8 mouse cellular contexts compared by ENCODE assay signal in the genomic region with DNA sequence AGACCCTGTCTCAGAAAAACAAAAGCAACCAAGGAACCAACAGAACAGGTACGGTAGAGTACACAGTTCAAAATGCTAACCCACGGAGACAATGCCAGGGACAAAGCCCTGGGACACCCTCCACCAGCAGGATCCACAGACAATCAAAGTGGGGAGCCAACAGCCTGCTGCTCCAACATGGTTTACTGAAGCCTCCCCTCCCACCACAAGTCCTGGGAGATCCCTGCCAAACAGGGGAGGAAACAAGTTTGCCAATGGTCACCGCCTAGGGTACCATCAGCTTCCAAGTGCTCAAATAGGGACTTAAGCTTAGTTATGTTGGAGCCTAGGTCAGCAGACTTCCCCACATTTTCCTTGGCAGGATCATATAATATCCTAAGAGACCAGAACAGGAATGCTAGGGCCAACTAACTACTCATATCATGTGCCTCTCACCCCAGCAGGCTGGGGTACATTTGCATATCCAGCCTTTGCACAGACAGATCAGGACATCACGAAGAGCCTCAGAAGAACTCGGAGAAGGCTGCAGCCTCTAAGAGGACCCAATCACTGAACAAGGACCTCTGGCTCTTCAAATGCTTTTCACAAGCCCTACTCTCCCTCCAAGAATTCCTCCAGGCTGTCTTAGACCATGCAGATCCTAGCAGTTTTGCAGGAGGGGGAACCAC. TPM values are rescaled to one million over a fixed set of nuclear protein-coding genes. Genes with fewer than 3 reads are reported as not detected.
DNase-seq lines count a peak whose midpoint lies in the region; ATAC-seq and TF ChIP-seq lines count a peak whose summit lies in the region.

No protein-coding gene starts in this region.

- peak overlapping the region; percentile 40 for H3K4me2 ChIP-seq in kidney, embryonic 16.5 days (replicated peaks; ENCODE audit: low read depth, low read length)
- H3K4me2 ChIP-seq in hindbrain, embryonic 16.5 days (ENCODE audit: low read length) = peak overlapping the region; percentile 13; the same call in 1 of the 2 replicates
- peak overlapping the region; percentile 36; the same call in 1 of the 2 replicates for H3K4me2 ChIP-seq in midbrain, embryonic 16.5 days (ENCODE audit: low read length)

- H3K9ac ChIP-seq in kidney, embryonic 16.5 days (replicated peaks; ENCODE audit: low read length) = peak overlapping the region; percentile 24
- H3K9ac ChIP-seq in hindbrain, embryonic 16.5 days (ENCODE audit: low read depth, low read length) = peak overlapping the region; percentile 13; the same call in 1 of the 2 replicates
- H3K9ac ChIP-seq in midbrain, embryonic 16.5 days (ENCODE audit: low read depth, low read length) = peak overlapping the region; percentile 42

- WGBS in kidney, embryonic 16.5 days = 64% methylated on average over 5 of the region's 5 CpGs
- WGBS in hindbrain, embryonic 16.5 days = 54% methylated on average over 5 of the region's 5 CpGs
- WGBS in midbrain, embryonic 16.5 days = 57% methylated on average over 5 of the region's 5 CpGs

- no peak for DNase-seq in kidney, postnatal 4 days
- DNase-seq in cerebellum, adult 18-20 months = no peak
- no peak for DNase-seq in right cerebral cortex, postnatal 14 days
- no peak for DNase-seq in kidney, postnatal 14 days

- no peak for TF ChIP-seq POLR2A in cortical plate, adult 2 months (IDR thresholded peaks at IDR 0.05; ENCODE audit: extremely low read depth, insufficient read depth, low read length)

- peak overlapping the region; percentile 3; the same call in 1 of the 2 replicates for H3K4me3 ChIP-seq in kidney, embryonic 16.5 days (ENCODE audit: low read length)
- no peak overlapping the region for H3K4me3 ChIP-seq in cortical plate, adult 2 months (ENCODE audit: insufficient read depth, low read length)
- H3K4me3 ChIP-seq in hindbrain, embryonic 16.5 days (ENCODE audit: low read length) = no peak overlapping the region
- no peak overlapping the region for H3K4me3 ChIP-seq in midbrain, embryonic 16.5 days (ENCODE audit: low read depth, low read length)

- peak overlapping the region; percentile 85 for H3K27ac ChIP-seq in kidney, embryonic 16.5 days (ENCODE audit: low read length)
- 0 out of 2 replicates have a peak overlapping the region, but pooled peaks have one; percentile 30 for H3K27ac ChIP-seq in cortical plate, adult 2 months (ENCODE audit: insufficient read depth, low read length)
- no peak overlapping the region for H3K27ac ChIP-seq in hindbrain, embryonic 16.5 days (ENCODE audit: low read depth, low read length)
- H3K27ac ChIP-seq in midbrain, embryonic 16.5 days (ENCODE audit: low read length) = peak overlapping the region; percentile 43

- TF ChIP-seq CTCF in cortical plate, adult 2 months (IDR thresholded peaks at IDR 0.05; ENCODE audit: extremely low read depth, insufficient read depth, low read length) = no peak

- no peak for ATAC-seq in kidney, embryonic 16.5 days (ENCODE audit: low FRiP score, low TSS enrichment)
- ATAC-seq in hindbrain, embryonic 16.5 days = no peak
- ATAC-seq in midbrain, embryonic 16.5 days = no peak

- no peaks in the 10 kb centered on the region for H3K9me3 ChIP-seq in kidney, embryonic 16.5 days (ENCODE audit: low read length)
- no peaks in the 10 kb centered on the region for H3K9me3 ChIP-seq in hindbrain, embryonic 16.5 days (ENCODE audit: control insufficient read depth, low read length)
- H3K9me3 ChIP-seq in midbrain, embryonic 16.5 days (replicated peaks; ENCODE audit: control insufficient read depth, low read length, poor library complexity, severe bottlenecking) = no peaks in the 10 kb centered on the region

- 0 out of 2 replicates have a peak, but pooled peaks cover 8% of the 10 kb centered on the region for H3K36me3 ChIP-seq in kidney, embryonic 16.5 days (ENCODE audit: insufficient read depth, low read length)
- H3K36me3 ChIP-seq in hindbrain, embryonic 16.5 days (ENCODE audit: control insufficient read depth, insufficient read depth, low read length) = no peaks in the 10 kb centered on the region
- no peaks in the 10 kb centered on the region; the same call in 1 of the 2 replicates for H3K36me3 ChIP-seq in midbrain, embryonic 16.5 days (ENCODE audit: control insufficient read depth, insufficient read depth, low read length)

- no peaks in the 10 kb centered on the region for H3K27me3 ChIP-seq in kidney, embryonic 16.5 days (ENCODE audit: insufficient read depth, low read length)
- no peaks in the 10 kb centered on the region for H3K27me3 ChIP-seq in hindbrain, embryonic 16.5 days (replicated peaks; ENCODE audit: control insufficient read depth, insufficient read depth, low read length)
- H3K27me3 ChIP-seq in midbrain, embryonic 16.5 days (ENCODE audit: control insufficient read depth, insufficient read depth, low read depth, low read length) = no peaks in the 10 kb centered on the region

- peaks cover 81% of the 10 kb centered on the region for H3K4me1 ChIP-seq in kidney, embryonic 16.5 days (ENCODE audit: insufficient read depth, low read length)
- H3K4me1 ChIP-seq in cortical plate, adult 2 months (ENCODE audit: control insufficient read depth, insufficient read depth, low read length) = peaks cover 17% of the 10 kb centered on the region
- peaks cover 74% of the 10 kb centered on the region for H3K4me1 ChIP-seq in hindbrain, embryonic 16.5 days (ENCODE audit: control insufficient read depth, insufficient read depth, low read depth, low read length)
- peaks cover 66% of the 10 kb centered on the region for H3K4me1 ChIP-seq in midbrain, embryonic 16.5 days (ENCODE audit: control insufficient read depth, insufficient read depth, low read length)

RNA-seq across cellular contexts. Expression of a gene that starts 13.6 kb away (rescaled TPM):
- polyA plus RNA-seq in kidney, embryonic 16.5 days (2015; fragmentation: Nextera tagmentation; extraction: Ambion mirVana) = 27.2 and 31.6 TPM in 2 replicates
- 34.2 and 35.7 TPM in 2 replicates for polyA plus RNA-seq in cortical plate, adult 2 months (2012; rRNA removed)
- 49.0 and 58.4 TPM in 2 replicates for polyA plus RNA-seq in hindbrain, embryonic 16.5 days (2015; fragmentation: Nextera tagmentation; extraction: Ambion mirVana)
- polyA plus RNA-seq in midbrain, embryonic 16.5 days (2015; fragmentation: Nextera tagmentation; extraction: Ambion mirVana) = 38.2 and 39.2 TPM in 2 replicates

RNA-seq across cellular contexts. Expression of a gene that starts 19.2 kb away (rescaled TPM):
- not detected in 2 replicates for polyA plus RNA-seq in kidney, embryonic 16.5 days (2015; fragmentation: Nextera tagmentation; extraction: Ambion mirVana)
- polyA plus RNA-seq in cortical plate, adult 2 months (2012; rRNA removed) = not detected in 2 replicates
- polyA plus RNA-seq in hindbrain, embryonic 16.5 days (2015; fragmentation: Nextera tagmentation; extraction: Ambion mirVana) = not detected in 2 replicates
- not detected in 2 replicates for polyA plus RNA-seq in midbrain, embryonic 16.5 days (2015; fragmentation: Nextera tagmentation; extraction: Ambion mirVana)

RNA-seq across cellular contexts. Expression of a gene that starts 33.7 kb away (rescaled TPM):
- not detected in 2 replicates for polyA plus RNA-seq in kidney, embryonic 16.5 days (2015; fragmentation: Nextera tagmentation; extraction: Ambion mirVana)
- 44.6 and 48.1 TPM in 2 replicates for polyA plus RNA-seq in cortical plate, adult 2 months (2012; rRNA removed)
- 0.18 and 0.49 TPM in 2 replicates for polyA plus RNA-seq in hindbrain, embryonic 16.5 days (2015; fragmentation: Nextera tagmentation; extraction: Ambion mirVana)
- polyA plus RNA-seq in midbrain, embryonic 16.5 days (2015; fragmentation: Nextera tagmentation; extraction: Ambion mirVana) = 0.46 and 1.3 TPM in 2 replicates

RNA-seq across cellular contexts. Expression of a gene that starts 43.7 kb away (rescaled TPM):
- polyA plus RNA-seq in kidney, embryonic 16.5 days (2015; fragmentation: Nextera tagmentation; extraction: Ambion mirVana) = not detected in 2 replicates
- not detected in 2 replicates for polyA plus RNA-seq in cortical plate, adult 2 months (2012; rRNA removed)
- polyA plus RNA-seq in hindbrain, embryonic 16.5 days (2015; fragmentation: Nextera tagmentation; extraction: Ambion mirVana) = not detected in 2 replicates
- not detected in 2 replicates for polyA plus RNA-seq in midbrain, embryonic 16.5 days (2015; fragmentation: Nextera tagmentation; extraction: Ambion mirVana)

RNA-seq across cellular contexts. Expression of a gene that starts 47.9 kb away (rescaled TPM):
- 0.23 and 0.25 TPM in 2 replicates for polyA plus RNA-seq in kidney, embryonic 16.5 days (2015; fragmentation: Nextera tagmentation; extraction: Ambion mirVana)
- polyA plus RNA-seq in cortical plate, adult 2 months (2012; rRNA removed) = 0.08 and 0.13 TPM in 2 replicates
- 0.13 and 0.26 TPM in 2 replicates for polyA plus RNA-seq in hindbrain, embryonic 16.5 days (2015; fragmentation: Nextera tagmentation; extraction: Ambion mirVana)
- polyA plus RNA-seq in midbrain, embryonic 16.5 days (2015; fragmentation: Nextera tagmentation; extraction: Ambion mirVana) = 0.06 and 0.12 TPM in 2 replicates

Comparison
In these comparisons a context has a peak if more than half of its experiments do, and no peak if none do; other contexts are left out.
1. RNA of a gene that starts 33.7 kb away (polyA plus RNA-seq): 44.6 to 48.1 TPM in cortical plate, adult 2 months; 0.46 to 1.3 TPM in midbrain, embryonic 16.5 days, not detected in kidney, embryonic 16.5 days and 0.18 to 0.49 TPM in hindbrain, embryonic 16.5 days; every median in the first group is over 10 times any median in the second.
2. Peak in every context shown above with its lines, with median percentiles within 50 percentile points of each other: H3K4me2 ChIP-seq and H3K9ac ChIP-seq.